Mouse (Mus musculus) thymus, adult 2 months (tissue): ENCODE data around the gene Dyrk1a. TPM values are rescaled to one million over a fixed set of nuclear protein-coding genes. Genes with fewer than 3 reads are reported as not detected.

Experiments used
- DNase-seq: peaks from one replicate; pipeline ENCODE4 v3.0.0; 2021
- H3K27ac ChIP-seq: fragments of 200-500 bp; 2 replicates; pipeline ENCODE4 v1.5.1; 2012; ENCODE audit warnings: low read length, control low read depth; ENCODE audit not compliant: control insufficient read depth, insufficient read depth
- H3K27me3 ChIP-seq: fragments of 200-500 bp; 2 replicates; pipeline ENCODE4 v1.6.1; 2012; ENCODE audit warnings: mild to moderate bottlenecking, low read length, moderate library complexity, mixed read lengths; ENCODE audit not compliant: control insufficient read depth, insufficient read depth
- H3K36me3 ChIP-seq: fragments of 200-500 bp; 2 replicates; pipeline ENCODE4 v1.6.1; 2012; ENCODE audit warnings: mild to moderate bottlenecking, low read length, moderate library complexity; ENCODE audit not compliant: control insufficient read depth, insufficient read depth
- H3K4me1 ChIP-seq: fragments of 200-500 bp; replicated peaks from 2 replicates; pipeline ENCODE4 v1.6.1; 2012; ENCODE audit warnings: low read length; ENCODE audit not compliant: control insufficient read depth, insufficient read depth
- H3K4me3 ChIP-seq: fragments of 200-500 bp; 2 replicates; pipeline ENCODE4 v1.5.1; 2012; ENCODE audit warnings: mild to moderate bottlenecking, low read length, control low read depth, moderate library complexity; ENCODE audit not compliant: control insufficient read depth, insufficient read depth
- CTCF ChIP-seq: fragments of 200-500 bp; IDR thresholded peaks from 2 replicates; pipeline ENCODE4 v1.5.1; 2012; ENCODE audit warnings: mild to moderate bottlenecking, control low read depth, low read length, moderate library complexity, borderline replicate concordance; ENCODE audit not compliant: control insufficient read depth, poor library complexity, insufficient read depth; ENCODE audit errors: extremely low read depth
- POLR2A ChIP-seq: fragments of 200-500 bp; IDR thresholded peaks from 2 replicates; pipeline ENCODE4 v1.6.1; 2012; ENCODE audit warnings: mild to moderate bottlenecking, low read length, control low read depth, moderate library complexity; ENCODE audit not compliant: control insufficient read depth, poor library complexity, insufficient read depth; ENCODE audit errors: extremely low read depth
- WGBS: fragments of 180-500 bp; shearing (Covaris S2); methylation state at CpG from one replicate; pipeline ENCODE4 v1.1.7; 2018; 5-methylcytosine and 5-hydroxymethylcytosine counted together
- polyA plus RNA-seq: library from polyadenylated mRNA; depleted of rRNA; stranded (reverse); fragments of >200 nt; gene quantifications from 2 replicates; pipeline ENCODE4 v1.2.3, GENCODE M21; 2012; rRNA removed

The Dyrk1a gene
- polyA plus RNA-seq, result 78.4 and 89.5 TPM in 2 replicates

- TF ChIP-seq POLR2A, result no peak
- TF ChIP-seq CTCF, result 0 out of 2 replicates have a peak, but pooled peaks have one; percentile 48
- no peaks in the 10 kb centered on the region for H3K36me3 ChIP-seq
- H3K4me1 ChIP-seq, result peaks cover 7% of the 10 kb centered on the region
- peak within 1 kb of the TSS; percentile 90 for H3K4me3 ChIP-seq
- peak; percentile 99 for DNase-seq
- peak within 1 kb of the TSS; percentile 92 for H3K27ac ChIP-seq
- 3% methylated on average over 132 of the region's 133 CpGs for WGBS
- no peaks in the 10 kb centered on the region for H3K27me3 ChIP-seq
Measured at GRCm38 (mm10) chr16:94569229-94570176, at the start of gene Dyrk1a. Gene Dyrk1a, plus strand, starts transcription at chr16:94570010.

DNA sequence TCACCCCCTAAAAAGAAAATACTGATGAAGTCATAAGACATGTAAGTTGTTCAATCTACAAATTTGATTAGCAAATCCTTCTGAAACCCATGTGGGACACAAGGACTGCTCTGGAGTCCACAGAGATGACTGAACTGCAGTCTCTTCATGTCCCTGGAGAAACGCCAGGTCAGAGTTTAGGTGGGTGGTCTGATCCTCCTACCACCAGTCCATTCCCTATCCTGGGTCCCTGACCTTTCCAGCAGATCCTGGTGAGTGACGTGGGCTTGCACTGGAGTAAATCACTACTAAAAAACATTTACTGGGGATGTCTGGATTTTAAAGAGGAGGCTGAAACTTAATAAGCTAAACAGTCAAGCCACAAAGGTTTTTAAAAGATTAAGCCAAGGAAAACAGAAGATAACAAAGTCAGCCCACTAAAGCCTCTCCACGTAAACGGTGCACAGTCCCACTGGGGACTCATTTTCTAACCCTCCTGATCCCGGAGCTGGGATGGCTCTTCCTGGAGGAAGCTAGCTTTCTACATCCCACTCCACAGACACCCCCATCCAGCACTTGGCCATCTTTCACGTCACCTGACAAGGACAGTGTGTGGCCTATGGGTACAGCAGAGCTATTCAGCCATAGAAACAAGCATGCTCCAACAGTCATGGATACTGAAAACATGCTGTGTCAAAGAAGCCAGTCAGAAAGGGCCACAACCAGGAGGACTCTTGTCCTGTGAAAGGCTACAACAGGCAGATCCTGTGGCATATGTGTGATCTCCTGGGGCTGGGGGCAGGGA is 46.0 kb upstream of the Dyrk1a start:
- no peak overlapping the region for H3K27ac ChIP-seq

GRCm38 (mm10) chr16:94524691-94525090 is 45.1 kb upstream of the Dyrk1a start:
- no peak for TF ChIP-seq CTCF
- TF ChIP-seq POLR2A, result no peak
- H3K4me3 ChIP-seq, result no peak overlapping the region
- no peak for DNase-seq
- H3K27ac ChIP-seq, result no peak overlapping the region
- no peaks in the 10 kb centered on the region for H3K27me3 ChIP-seq
- peaks cover 5% of the 10 kb centered on the region for H3K4me1 ChIP-seq
- 90% methylated on average over 9 of the region's 9 CpGs for WGBS
- no peaks in the 10 kb centered on the region for H3K36me3 ChIP-seq

More for the DNA sequence above, 46.0 kb upstream of the Dyrk1a start:
- no peak overlapping the region for H3K4me3 ChIP-seq
- TF ChIP-seq CTCF, result no peak
- no peak for TF ChIP-seq POLR2A
- H3K4me1 ChIP-seq, result peaks cover 12% of the 10 kb centered on the region
- H3K36me3 ChIP-seq, result no peaks in the 10 kb centered on the region
- H3K27me3 ChIP-seq, result no peaks in the 10 kb centered on the region
- WGBS, result 94% methylated on average over 6 of the region's 6 CpGs
- no peak for DNase-seq

DNA sequence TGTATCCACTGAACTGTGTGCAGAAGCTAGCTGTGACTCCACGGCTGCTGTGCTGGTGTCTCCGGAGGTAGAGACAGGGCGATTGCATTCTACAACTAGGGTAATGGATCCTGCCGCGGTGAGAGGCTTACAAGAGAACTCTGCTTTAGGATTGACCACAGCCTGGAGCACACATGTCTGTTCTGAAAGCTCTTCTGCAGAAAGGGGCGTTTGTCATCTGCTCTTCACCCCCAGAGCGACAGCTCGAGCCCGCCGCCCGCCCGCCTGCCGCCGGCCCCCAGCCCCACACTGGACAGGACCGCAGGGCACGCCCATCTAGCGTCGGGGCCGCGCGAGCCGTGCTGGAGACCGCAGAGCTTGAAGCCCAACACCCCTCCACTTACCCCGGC is 43.9 kb upstream of the Dyrk1a start:
- Histone ChIP-seq H3K27ac (peak overlapping the region; percentile 67), H3K36me3 (no peaks in the 10 kb centered on the region), H3K4me3 (peak overlapping the region; percentile 60), H3K4me1 (peaks cover 3% of the 10 kb centered on the region), H3K27me3 (no peaks in the 10 kb centered on the region)
- TF ChIP-seq CTCF (no peak), POLR2A (no peak)
- no peak for DNase-seq
- WGBS, result under 1% methylated on average over 24 of the region's 24 CpGs

DNA sequence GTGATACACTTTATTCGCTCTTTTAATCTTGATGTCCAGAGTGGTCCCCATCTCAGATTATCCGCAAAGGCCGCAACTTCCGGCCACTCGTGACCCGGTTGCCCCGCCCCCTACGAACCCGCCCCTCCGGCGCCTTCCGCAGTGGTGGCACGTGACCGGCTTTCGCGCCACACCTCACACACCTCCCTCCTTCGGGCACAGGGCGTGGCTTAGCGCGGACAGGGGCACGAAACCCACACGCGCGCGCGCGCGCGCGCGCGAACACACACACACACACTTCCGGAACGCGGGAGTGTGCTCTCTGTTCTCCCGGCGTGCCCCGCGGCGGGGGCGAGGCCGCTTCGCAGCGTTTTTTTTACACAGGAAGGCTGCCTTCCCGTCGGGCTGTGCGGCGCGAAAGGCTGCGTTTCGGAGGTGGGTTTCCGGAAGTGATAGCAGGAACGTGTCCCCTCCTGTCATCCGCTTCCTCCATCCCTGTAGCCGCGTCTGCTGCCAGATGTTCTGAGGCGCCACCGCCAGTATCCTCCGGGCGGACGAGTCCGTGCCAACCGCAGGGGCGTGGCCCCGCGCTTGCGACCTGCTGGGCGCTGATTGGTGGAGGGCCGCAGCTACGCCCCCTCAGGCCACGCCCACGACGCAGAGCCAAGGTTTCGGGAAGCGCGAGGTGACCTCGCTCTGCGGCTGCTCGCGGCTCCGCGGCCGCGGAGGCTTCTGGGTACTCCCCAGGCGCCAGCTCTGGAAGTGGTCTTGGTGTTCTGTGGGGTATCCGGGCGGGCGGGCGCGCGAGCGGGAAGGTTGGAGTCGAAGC is 43.3 kb upstream of the Dyrk1a start, which contains the start of gene Vps26c:
Gene Vps26c, minus strand, starts transcription at position 487 of the 808 bp plus-strand sequence.
- H3K4me1 ChIP-seq, result peaks cover 2% of the 10 kb centered on the region
- peak; percentile 92 for TF ChIP-seq POLR2A
- peak; percentile 60; the same call in 1 of the 2 replicates for TF ChIP-seq CTCF
- under 1% methylated on average over 93 of the region's 93 CpGs for WGBS

DNA sequence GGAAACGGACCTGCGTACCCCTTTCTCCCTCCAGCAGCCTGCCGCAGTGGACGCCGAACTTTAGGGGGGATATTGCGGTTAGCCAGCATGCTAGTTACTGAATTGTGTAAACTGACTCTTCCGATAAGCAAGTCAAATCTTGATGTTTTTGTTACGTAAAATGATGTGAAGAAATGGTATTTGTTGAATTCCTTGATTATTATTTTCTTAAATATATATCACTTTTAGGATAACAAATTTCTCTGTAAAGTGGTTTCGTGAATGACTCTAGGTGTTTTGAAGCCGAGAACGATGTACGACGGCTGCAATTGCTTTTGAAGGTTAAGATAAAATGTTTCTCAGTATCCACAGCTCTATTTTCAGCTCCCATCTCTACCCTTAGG is 42.7 kb upstream of the Dyrk1a start:
- under 1% methylated on average over 13 of the region's 13 CpGs for whole genome bisulfite sequencing
- Histone ChIP-seq H3K27ac (peak overlapping the region; percentile 79), H3K4me1 (peaks cover 2% of the 10 kb centered on the region), H3K27me3 (no peaks in the 10 kb centered on the region), H3K36me3 (no peaks in the 10 kb centered on the region), H3K4me3 (peak overlapping the region; percentile 60)
- no peak for TF ChIP-seq CTCF
- TF ChIP-seq POLR2A, result no peak
- DNase-seq, result no peak

More for the DNA sequence above, 43.3 kb upstream of the Dyrk1a start, which contains the start of gene Vps26c:
- Histone ChIP-seq H3K27me3 (no peaks in the 10 kb centered on the region), H3K4me3 (peak within 1 kb of the TSS; percentile 60), H3K27ac (peak within 1 kb of the TSS; percentile 79), H3K36me3 (no peaks in the 10 kb centered on the region)
- peak; percentile 97 for DNase-seq
